Mouse (Mus musculus) lung, postnatal 14 days (tissue): ENCODE data around the gene Mgat4c.
"Not testable (repeated sequence)": the region's sequence is repeated elsewhere in the genome, so short reads cannot be mapped to it uniquely, and the experiment has no call there.

Experiments used
- DNase-seq: peaks from one replicate; pipeline ENCODE4 v3.0.0; 2021

The Mgat4c gene

DNA sequence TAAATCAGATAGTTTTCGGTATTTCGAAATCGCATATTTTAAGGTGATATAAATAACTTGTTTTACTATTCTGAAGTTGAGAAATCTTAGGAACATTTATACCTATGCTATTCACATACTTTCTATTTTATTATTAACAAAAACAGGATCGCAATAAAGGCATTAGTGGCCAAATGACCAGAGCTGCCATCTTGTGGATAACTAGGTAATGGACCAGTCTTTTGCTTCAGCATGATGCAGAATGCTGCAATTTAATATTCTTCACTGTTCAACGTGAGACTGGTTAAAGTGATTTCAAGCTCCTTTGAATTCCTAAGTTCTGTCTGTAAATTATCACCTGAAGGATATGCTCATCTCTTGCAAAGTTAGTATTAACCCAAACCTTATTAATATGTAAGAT lies 473.6 kb downstream of the Mgat4c start:
- DNase-seq: no peak

- no peak for DNase-seq
Observed at GRCm38 (mm10) chr10:102155853-102156252, 474.6 kb downstream of the Mgat4c start.

DNA sequence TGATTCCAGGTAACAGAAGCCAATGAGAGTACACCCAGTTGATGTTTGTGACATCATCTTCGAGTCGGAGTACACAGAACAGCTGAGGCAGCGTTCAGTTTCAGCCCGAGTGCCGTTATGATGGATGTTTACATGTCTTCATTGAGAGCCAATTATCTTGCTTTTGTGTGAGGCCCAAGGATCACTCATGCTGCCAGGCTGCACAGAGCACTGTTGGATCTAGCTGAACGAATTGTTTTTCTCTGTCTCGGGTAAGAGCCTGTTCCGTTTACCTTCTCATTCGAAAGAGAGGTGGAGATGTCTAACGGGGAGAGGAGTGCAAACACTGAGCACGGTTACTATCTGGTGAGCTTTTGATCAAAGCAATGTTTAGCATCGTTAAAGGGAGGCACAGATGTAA lies 477.5 kb downstream of the Mgat4c start:
- no peak for DNase-seq

DNA sequence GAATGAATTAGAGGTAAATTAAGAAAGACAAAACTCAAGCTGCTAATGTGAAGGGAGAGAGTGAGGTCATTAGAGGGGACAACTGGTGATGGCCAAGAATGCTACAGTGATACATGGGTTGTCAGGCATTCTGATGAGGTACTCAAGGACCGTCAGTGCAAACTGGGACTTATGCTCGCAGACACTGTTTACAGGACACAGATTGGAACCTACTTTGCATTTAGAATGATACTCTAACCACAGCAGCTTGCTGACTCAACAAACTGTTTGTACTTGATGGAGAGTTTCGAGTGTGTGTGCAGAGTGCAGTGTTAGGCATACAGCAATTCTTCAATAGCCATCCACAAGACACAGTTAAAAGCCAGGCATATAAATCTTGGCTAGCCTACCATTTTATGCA lies 503.4 kb downstream of the Mgat4c start:
- no peak for DNase-seq

GRCm38 (mm10) chr10:102191646-102192045 lies 510.4 kb downstream of the Mgat4c start:
- DNase-seq: no peak

- DNase-seq: no peak
Observed at GRCm38 (mm10) chr10:102196850-102197249, 515.6 kb downstream of the Mgat4c start.

GRCm38 (mm10) chr10:102238558-102239211 lies 557.4 kb downstream of the Mgat4c start:
- DNase-seq: no peak

DNA sequence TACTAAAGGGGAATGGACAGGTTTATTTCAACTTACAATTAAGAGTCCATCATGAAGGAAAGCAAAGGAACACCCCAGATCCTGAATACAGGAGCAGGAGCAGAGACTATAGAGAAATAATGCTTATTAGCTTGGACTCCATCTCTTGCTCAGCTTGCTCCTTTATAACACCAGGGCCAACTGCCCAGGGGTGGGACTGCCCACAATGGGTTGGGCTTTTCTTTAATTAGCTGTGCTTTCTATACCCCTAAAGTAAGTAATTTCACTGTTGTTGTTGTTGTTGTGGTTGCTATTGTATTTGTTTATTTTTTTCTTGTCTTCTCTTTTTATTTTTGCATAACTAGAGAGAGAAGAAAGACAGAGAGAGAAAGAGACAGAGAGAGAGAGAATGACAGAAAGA lies 562.6 kb downstream of the Mgat4c start:
- DNase-seq: no peak

GRCm38 (mm10) chr10:102244601-102245000 lies 563.3 kb downstream of the Mgat4c start:
- DNase-seq: no peak

DNA sequence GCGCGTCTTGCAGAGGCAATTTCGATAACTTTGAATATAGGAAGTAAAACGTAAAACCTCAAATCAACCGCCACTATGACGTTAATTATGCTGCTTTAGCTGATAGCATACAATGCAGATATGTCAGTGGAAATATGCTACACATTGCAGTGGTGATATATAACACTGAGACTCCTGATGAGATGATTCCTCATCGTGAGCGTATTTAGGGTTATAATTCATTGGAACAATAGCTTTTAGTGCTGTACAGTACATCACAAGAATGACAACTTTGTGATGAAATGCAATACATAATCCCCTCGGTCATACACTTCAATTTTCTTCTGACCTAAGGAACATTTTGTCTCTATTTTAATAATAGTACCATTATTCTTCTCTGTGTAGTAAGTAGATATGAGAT lies 564.0 kb downstream of the Mgat4c start:
- no peak for DNase-seq

- no peak for DNase-seq
Observed at GRCm38 (mm10) chr10:102308892-102309479, 627.7 kb downstream of the Mgat4c start.

DNA sequence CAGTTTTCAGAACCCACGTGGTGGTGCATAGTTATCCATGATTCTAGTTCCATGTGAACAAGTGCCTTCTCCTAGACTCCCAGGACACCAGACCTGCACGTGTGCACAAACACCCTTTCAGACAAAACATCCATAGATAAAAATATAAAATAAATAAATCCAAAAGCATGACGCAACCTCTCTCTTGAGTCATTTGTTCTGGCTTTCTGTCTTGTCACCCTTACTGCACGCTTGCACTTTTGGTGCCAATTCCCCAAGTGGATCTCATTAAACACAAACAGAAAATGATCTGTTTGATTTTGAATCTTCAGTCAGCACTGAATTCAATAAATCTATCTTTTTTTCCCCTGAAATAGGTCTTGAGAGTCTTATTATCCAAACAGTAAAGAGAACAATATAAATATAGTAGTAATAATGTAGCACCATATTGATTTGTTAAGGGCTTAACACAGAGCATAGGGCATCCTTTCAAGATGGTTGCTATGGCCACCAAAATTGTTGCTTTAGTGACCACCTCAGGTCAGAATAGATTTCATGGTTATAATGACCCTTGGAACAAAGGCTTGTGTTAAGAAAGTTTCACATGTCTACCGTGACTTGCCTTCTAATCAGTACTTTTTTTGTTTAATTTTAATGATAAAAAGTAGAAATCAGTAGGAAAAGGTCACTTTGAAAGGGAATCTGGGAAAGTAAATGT lies 684.5 kb downstream of the Mgat4c start:
- DNase-seq: no peak

- DNase-seq: no peak
Observed at GRCm38 (mm10) chr10:102370576-102370975, 689.3 kb downstream of the Mgat4c start.

DNA sequence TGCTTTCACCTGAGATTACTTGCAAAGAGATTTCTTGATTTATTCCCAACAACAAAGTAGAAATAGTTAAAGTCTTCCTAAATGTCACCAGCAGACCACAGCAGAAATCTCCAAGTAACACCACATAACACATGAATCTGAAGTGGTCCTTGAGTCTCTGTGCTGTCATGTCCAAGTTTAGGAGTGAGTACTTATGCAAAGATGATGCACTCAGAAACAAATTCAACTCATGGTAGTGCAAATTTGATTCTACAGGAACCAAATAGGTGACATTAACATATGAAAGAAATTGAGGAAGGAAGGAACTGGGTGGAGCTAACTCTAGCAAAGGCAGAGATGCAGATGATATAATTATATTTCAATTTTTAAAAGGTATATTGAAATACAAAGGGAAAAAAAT lies 690.8 kb downstream of the Mgat4c start:
- DNase-seq: no peak

DNA sequence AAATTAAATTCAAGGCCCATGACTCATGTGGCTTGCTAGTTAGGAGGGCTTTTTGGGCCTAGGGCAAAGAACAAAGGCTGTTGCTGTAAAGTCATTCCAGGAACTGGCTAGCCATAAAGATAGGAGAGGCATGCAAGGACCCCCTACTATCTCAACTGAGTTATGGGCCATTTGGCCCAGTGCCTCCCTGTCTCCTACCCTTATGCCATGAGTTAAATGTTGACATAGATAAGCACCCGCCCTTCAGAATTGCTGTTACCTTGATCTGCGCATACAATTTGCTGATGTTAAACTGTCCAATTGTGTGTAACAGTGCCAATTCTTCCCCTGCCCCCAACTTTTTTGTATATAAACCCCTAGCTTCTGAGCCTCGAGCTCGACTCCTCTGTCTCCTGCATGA lies 692.8 kb downstream of the Mgat4c start:
- no peak for DNase-seq

GRCm38 (mm10) chr10:102377377-102377776 lies 696.1 kb downstream of the Mgat4c start:
- DNase-seq: no peak

DNA sequence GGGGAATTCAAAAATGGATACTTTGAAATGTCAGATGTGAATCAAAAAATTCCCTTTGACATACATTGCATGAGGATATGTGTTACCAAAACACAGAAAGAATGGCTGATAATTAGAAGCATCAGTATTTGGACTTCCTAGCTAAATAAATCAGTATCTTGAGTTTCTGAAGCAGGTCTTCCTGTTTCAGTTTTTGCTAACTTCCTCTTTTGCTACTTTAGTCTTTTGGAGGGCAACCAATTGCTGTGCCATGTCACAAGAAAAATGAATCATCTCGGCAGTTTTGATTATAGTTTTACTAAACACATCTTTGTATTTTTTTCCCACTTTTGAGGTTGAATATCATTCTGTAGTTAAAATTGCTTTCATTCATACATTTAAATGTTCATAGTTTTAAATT lies 707.9 kb downstream of the Mgat4c start:
- no peak for DNase-seq

DNA sequence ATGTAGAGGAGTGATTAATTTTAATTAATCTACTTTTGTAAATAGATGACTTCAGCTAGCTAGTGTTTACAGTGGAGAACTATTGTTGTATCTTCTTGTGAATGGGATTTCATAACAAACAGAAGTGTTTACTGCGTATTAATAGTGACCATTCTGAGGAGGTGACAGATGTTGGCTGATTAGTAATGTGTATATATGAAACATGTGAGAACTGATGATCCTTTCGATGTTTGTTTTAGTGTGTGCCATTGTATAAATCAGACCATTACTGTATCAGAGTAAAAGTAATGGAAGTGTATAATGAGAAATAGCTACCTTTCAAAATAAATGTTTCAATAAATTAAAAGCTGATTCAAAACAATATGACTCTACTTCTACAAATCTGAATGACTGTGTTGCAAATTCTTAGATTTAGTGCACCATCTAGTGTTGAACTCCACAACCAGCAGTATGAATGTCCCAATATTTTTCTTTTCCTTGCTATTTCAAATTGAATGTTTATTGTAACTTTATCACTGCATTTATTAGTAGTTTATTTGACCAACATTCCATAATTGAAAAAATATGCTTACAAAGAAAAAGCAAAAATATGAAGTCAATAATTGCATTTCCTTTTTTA lies 736.5 kb downstream of the Mgat4c start:
- no peak for DNase-seq

DNA sequence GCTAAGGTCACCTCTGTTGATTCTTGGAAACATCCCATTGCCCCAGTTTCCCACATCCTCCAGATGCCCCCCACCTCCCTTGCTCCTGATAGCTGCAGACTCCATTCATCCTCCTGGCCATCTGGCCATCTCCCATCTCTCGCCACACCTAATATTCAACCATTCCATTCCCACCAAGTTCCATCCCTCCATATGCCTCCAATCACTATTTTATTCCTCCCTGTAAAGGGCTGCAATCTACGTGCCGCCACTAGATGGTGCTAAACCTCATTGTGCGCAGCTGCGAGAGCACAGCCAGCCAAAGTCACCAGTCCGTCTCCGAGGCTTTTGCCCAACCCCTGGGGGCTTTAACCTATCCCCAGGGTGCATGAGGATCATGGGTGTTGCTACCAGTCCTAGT lies 753.8 kb downstream of the Mgat4c start:
- DNase-seq: peak; percentile 43

DNA sequence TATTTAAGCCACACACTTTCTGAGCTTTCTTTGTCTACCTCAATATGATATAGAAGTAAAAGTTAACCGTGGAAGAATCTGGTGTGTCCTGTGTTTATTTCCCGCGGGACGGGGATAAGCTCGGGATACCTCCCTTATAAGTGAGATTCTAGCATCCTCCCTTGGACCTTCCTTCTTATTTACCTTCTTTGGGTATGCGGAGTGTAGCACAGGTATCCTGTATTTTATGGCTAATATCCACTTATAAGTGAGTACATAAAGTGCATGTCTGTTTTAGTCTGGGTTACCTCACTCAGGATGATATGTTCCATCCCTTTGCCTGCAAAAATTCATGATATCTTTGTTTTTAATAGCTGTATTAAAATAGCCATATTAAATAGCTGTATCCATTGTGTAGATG lies 754.2 kb downstream of the Mgat4c start:
- not testable (repeated sequence) for DNase-seq
